Mouse (Mus musculus): ENCODE data around the gene Krtap10-10. TPM values are rescaled to one million over a fixed set of nuclear protein-coding genes. Genes with fewer than 3 reads are reported as not detected.

Gene Krtap10-10
- total and polyA plus RNA-seq, 3 experiments: not detected

DNA sequence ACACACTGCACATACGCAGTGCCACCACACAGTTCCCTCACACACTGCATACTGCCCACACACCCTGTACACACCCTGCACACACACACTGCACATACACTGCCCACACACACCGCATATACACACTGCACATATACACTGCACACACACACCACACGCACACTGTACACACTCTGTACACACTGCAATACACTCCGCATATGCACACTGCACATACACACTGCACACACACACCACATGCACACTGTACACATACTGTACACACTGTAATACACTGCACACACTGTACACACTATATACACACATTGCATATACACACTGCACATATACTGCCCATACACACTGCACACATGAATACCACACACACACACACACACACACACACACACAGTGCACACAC, 17.2 kb upstream of the Krtap10-10 start:
- no peak for TF ChIP-seq GABPA (IDR thresholded peaks at IDR 0.05; ENCODE audit: low read depth, low read length)
- peak; percentile 79; the same call in 1 of the 2 replicates for TF ChIP-seq POLR2AphosphoS5 (IDR thresholded peaks at IDR 0.05; ENCODE audit: borderline replicate concordance, low read depth, low read length)
- no peak for TF ChIP-seq MYB (IDR thresholded peaks at IDR 0.05; ENCODE audit: low read depth, low read length)
- Histone ChIP-seq H3K36me3 (ENCODE audit: control insufficient read depth in 1 of 2, insufficient read depth in 2 of 2, low read length in 2 of 2) (no peaks in the 10 kb centered on the region), H3K27ac (ENCODE audit: control insufficient read depth, low read depth, low read length) (no peak overlapping the region), H3K9me3 (replicated peaks; ENCODE audit: insufficient read depth, low read length) (no peaks in the 10 kb centered on the region), H3K9ac (ENCODE audit: control insufficient read depth, low read depth, low read length, poor library complexity, severe bottlenecking) (no peak overlapping the region), H3K27me3 (ENCODE audit: control insufficient read depth in 1 of 2, insufficient read depth in 2 of 2, low read length in 2 of 2) (no peaks in the 10 kb centered on the region), H3K4me1 (ENCODE audit: control insufficient read depth in 1 of 2, insufficient read depth in 2 of 2, low read length in 2 of 2) (peaks cover 0 to 7% of the 10 kb centered on the region in 2 experiments; a peak in 2 of 4 replicates), H3K79me2 (ENCODE audit: control insufficient read depth, insufficient read depth, low read length, poor library complexity) (no peaks in the 10 kb centered on the region), H3K4me3 (ENCODE audit: control insufficient read depth in 1 of 2, insufficient read depth in 1 of 2, low read depth in 2 of 2, low read length in 2 of 2) (no peak overlapping the region)
- DNase-seq (ENCODE audit: low read depth, low spot score): no peak

DNA sequence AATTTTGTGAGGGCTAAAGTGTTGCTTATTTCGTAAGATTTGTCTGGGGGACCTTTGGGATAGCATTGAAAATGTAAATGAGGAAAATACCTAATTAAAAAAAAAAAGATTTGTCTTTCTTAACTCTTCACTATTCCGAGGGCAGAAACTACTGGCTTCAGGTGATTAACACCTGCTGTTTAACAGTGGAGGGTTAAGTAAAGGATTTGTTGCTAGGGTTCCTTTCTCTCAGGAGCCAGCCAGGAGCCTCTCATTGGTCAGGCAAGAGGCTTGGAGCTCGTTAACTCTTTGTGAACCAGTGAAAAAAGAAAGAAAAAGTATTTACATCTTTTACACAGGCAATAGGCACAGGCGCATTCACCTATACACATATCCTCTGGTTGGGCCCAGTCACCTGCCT, 16.5 kb upstream of the Krtap10-10 start:
- Histone ChIP-seq H3K9me3 (replicated peaks; ENCODE audit: insufficient read depth, low read length) (no peaks in the 10 kb centered on the region), H3K79me2 (ENCODE audit: control insufficient read depth, insufficient read depth, low read length, poor library complexity) (no peaks in the 10 kb centered on the region), H3K4me1 (ENCODE audit: control insufficient read depth in 1 of 2, insufficient read depth in 2 of 2, low read length in 2 of 2) (peaks cover 0 to 7% of the 10 kb centered on the region in 2 experiments; a peak in 2 of 4 replicates), H3K27ac (ENCODE audit: control insufficient read depth, low read depth, low read length) (no peak overlapping the region), H3K36me3 (ENCODE audit: control insufficient read depth in 1 of 2, insufficient read depth in 2 of 2, low read length in 2 of 2) (no peaks in the 10 kb centered on the region), H3K4me3 (ENCODE audit: control insufficient read depth in 1 of 2, insufficient read depth in 1 of 2, low read depth in 2 of 2, low read length in 2 of 2) (no peak overlapping the region), H3K27me3 (ENCODE audit: control insufficient read depth in 1 of 2, insufficient read depth in 2 of 2, low read length in 2 of 2) (no peaks in the 10 kb centered on the region), H3K9ac (ENCODE audit: control insufficient read depth, low read depth, low read length, poor library complexity, severe bottlenecking) (no peak overlapping the region)
- no peak for DNase-seq (ENCODE audit: low read depth, low spot score)
- TF ChIP-seq GABPA (IDR thresholded peaks at IDR 0.05; ENCODE audit: low read depth, low read length) (no peak), CTCF (IDR thresholded peaks at IDR 0.05 in 2 of 3, conservative IDR thresholded peaks at IDR 0.05 in 1 of 3; ENCODE audit: control insufficient read depth in 1 of 3, insufficient read depth in 1 of 3, low read depth in 2 of 3, low read length in 3 of 3, poor library complexity in 1 of 3, severe bottlenecking in 1 of 3) (no peak), POLR2A (IDR thresholded peaks at IDR 0.05; ENCODE audit: control insufficient read depth in 1 of 2, insufficient read depth in 1 of 2, low read depth in 1 of 2, low read length in 2 of 2, poor library complexity in 1 of 2) (no peak), ETS1 (IDR thresholded peaks at IDR 0.05; ENCODE audit: low read depth, low read length) (no peak), TAL1 (IDR thresholded peaks at IDR 0.05; ENCODE audit: low read length) (no peak), BHLHE40 (IDR thresholded peaks at IDR 0.05; ENCODE audit: borderline replicate concordance, low read depth, low read length) (no peak), SMC3 (IDR thresholded peaks at IDR 0.05; ENCODE audit: low read depth, low read length) (no peak), POLR2AphosphoS5 (IDR thresholded peaks at IDR 0.05; ENCODE audit: borderline replicate concordance, low read depth, low read length) (no peak), ZNF384 (IDR thresholded peaks at IDR 0.05; ENCODE audit: low read depth, low read length) (no peak), HCFC1 (IDR thresholded peaks at IDR 0.05; ENCODE audit: low read depth, low read length) (no peak), CHD1 (IDR thresholded peaks at IDR 0.05; ENCODE audit: low read depth, low read length) (no peak), NELFE (IDR thresholded peaks at IDR 0.05; ENCODE audit: low read depth, low read length) (no peak), USF1 (IDR thresholded peaks at IDR 0.05; ENCODE audit: low read depth, low read length) (no peak), RAD21 (IDR thresholded peaks at IDR 0.05; ENCODE audit: low read depth, low read length) (no peak), MYC (IDR thresholded peaks at IDR 0.05; ENCODE audit: low read depth, low read length) (no peak), ELF1 (IDR thresholded peaks at IDR 0.05; ENCODE audit: low read depth, low read length) (no peak), UBTF (IDR thresholded peaks at IDR 0.05; ENCODE audit: borderline replicate concordance, insufficient read depth, low read depth, low read length) (no peak), E2F4 (IDR thresholded peaks at IDR 0.05; ENCODE audit: borderline replicate concordance, low read depth, low read length) (no peak), USF2 (IDR thresholded peaks at IDR 0.05; ENCODE audit: borderline replicate concordance in 1 of 2, insufficient read depth in 1 of 2, low read depth in 1 of 2, low read length in 2 of 2) (no peak)
